Mouse (Mus musculus): Measurements from ENCODE around the gene Gm20807. TPM values are rescaled to one million over a fixed set of nuclear protein-coding genes. Genes with fewer than 3 reads are reported as not detected.
"Not testable (repeated sequence)": the region's sequence is repeated elsewhere in the genome, so short reads cannot be mapped to it uniquely, and the experiment has no call there.

The Gm20807 gene
- polyA plus RNA-seq (2015; fragmentation: Nextera tagmentation; extraction: Ambion mirVana), result not detected in 2 replicates

GRCm38 (mm10) chrY:13042591-13042990 is at the start of gene Gm20807:
Gene Gm20807, plus strand, starts transcription at chrY:13042891.
- not testable (repeated sequence) for H3K36me3 ChIP-seq; H3K4me1 ChIP-seq (replicated peaks); H3K4me3 ChIP-seq (replicated peaks); H3K27me3 ChIP-seq; H3K9ac ChIP-seq (replicated peaks); H3K4me2 ChIP-seq (replicated peaks); H3K9me3 ChIP-seq; H3K27ac ChIP-seq; ATAC-seq

Other genes with a start within 250 kb of the Gm20807 start
- gene Gm21891, start 90.6 kb downstream of the Gm20807 start, polyA plus RNA-seq (2015; fragmentation: Nextera tagmentation; extraction: Ambion mirVana), result not detected in 2 replicates
- not detected in 2 replicates for gene Gm21425, start 119.1 kb downstream of the Gm20807 start, polyA plus RNA-seq (2015; fragmentation: Nextera tagmentation; extraction: Ambion mirVana)
- gene Gm21828, start 181.0 kb downstream of the Gm20807 start, polyA plus RNA-seq (2015; fragmentation: Nextera tagmentation; extraction: Ambion mirVana), result not detected in 2 replicates
- gene Gm21440, start 209.5 kb downstream of the Gm20807 start, polyA plus RNA-seq (2015; fragmentation: Nextera tagmentation; extraction: Ambion mirVana), result not detected in 2 replicates
- gene Gm21454, start 209.6 kb downstream of the Gm20807 start, polyA plus RNA-seq (2015; fragmentation: Nextera tagmentation; extraction: Ambion mirVana), result not detected in 2 replicates

Data from midbrain, embryonic 13.5 days (tissue).